Mouse (Mus musculus) urinary bladder, postnatal 4 days (tissue): ENCODE measurements around the gene Dync1i2.

ENCODE experiments used
- DNase-seq, 2 experiments: peaks; one replicate each; pipeline ENCODE4 v3.0.0; 2021 to 2022; ENCODE audit warnings: low spot score in 2 of 2

Gene Dync1i2

DNA sequence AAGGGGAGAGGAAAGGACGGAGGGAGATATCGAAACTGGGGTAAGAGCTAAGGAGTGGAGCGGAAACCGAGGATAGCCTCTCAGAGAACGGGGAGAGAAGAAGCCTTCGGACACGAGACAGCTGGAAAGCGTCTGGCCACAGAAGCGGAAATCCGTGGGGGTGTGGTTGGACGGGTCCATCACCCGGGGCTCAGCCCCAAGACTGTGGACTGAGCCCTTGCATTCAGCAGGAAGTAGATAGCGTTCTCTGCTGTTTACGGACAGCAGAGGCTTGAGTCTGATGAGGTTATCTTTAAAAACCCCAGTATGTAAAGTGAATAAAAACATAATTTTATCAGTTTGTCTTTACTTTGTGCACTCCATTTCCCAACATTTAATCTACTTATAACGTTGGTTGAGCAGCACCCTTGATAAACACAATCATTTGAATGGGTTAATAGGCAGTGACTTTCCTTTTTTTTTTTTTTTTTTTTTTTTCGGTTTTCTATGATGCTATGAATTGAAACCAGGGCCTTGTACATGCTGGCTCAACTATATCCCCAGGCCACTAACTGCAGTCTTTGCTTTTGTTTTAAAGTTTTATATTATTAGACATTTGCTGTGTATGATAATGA lies 7.6 kb upstream of the Dync1i2 start:
- no peak for DNase-seq

DNA sequence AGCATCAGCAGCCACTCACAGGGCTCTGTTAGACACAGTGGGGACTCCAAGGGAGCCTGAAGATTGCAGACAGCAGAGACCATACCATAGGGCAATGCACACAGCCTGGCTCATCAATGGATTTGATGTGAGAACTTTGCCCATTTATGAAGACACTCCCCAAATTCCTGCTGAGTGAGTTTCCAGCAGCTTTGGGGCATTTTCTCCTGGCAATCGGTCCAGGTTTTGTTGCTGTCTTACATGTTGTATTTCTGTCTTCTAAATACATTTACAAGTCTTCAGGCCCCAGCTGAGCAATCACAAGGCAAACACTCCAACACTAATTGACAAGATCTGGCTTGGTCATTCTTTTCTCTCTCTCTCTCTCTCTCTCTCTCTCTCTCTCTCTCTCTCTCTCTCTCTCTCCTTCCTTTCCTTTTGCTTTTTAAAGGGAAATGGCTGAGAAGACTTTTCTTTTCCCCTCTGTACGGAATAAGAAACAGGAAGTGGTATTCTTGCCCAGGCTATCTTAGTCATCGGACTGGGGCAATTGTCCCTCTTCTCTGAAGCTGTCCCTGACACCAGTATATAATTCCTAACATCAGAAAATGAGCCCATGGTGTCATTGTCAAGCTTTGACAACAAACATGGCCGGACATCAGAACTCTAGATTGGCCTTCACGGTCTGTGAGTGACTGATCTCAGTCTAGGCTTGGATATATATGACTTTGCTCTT lies 2.3 kb upstream of the Dync1i2 start:
- no peak for DNase-seq

DNA sequence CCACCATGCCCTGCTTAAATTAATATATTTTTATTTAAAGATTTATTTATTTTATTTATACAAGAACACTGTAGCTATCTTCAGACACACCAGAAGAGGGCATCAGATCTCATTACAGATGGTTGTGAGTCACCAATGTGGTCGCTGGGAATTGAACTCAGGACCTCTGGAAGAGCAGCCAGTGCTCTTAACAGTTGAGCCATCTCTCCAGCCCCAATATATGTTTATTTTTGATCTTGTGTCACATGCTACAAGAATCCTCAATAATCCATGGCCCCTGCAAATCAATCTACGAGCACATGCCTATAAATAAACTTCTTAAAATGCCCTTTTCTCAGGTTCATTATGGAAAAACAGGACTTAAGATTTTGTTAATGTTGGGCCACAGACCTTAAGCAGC lies 410 bp upstream of the Dync1i2 start:
- DNase-seq = no peak

DNA sequence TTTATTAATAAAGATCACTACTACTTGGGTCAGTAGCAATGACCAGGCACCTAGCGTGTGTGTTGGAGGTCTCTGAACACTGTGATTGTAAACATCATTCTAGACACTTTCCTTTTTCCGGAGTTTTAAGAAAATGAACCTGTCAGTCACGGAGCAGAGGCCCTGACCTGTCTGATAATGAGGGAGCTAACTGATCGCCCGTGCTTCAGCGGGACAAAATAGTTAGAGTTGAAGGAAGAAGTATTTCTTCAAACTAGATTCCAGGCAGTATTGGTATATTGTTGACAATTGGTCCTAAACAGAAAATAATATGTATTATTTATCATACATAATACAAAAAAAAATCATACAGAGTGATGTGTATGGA lies 837 bp downstream of the Dync1i2 start:
- DNase-seq = no peak

DNA sequence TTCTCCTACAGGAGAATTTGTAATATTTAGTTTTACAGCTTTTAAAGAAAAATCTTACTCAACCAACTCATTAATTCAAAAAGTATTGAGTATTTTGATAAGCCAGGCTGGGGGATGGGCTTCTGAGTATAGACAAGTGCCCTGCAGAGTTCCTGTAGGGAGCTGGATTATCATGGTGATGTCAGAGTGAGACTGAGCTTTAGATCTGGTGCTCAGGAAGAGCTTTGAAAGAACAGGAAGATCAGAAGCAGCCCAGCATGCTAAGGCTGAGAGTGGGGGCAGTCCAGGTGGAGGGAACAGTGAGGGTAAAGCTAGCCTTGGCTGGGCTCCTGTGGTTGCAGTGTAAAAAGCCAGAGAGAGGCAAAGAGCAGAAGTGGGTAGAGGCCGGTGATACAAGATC lies 9.5 kb downstream of the Dync1i2 start:
- DNase-seq = no peak

DNA sequence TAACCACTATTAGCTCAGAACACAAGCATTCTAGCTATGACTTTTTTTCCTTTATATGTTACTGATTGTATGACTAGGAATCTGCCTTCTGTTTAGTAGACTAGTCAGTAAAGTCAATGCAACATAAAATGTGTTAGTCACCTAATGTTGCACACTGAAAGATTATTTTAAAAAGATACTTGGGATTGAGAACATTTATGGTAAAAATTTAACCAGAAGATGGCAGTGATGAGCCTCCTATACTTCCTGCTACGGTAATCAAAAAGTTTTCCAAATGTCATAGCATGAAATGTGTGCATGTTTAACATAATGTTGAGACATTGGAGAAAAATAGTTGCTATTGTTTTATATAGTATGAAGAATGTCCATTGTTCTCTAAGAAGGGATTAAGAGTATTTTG lies 15.9 kb downstream of the Dync1i2 start:
- DNase-seq = no peak

DNA sequence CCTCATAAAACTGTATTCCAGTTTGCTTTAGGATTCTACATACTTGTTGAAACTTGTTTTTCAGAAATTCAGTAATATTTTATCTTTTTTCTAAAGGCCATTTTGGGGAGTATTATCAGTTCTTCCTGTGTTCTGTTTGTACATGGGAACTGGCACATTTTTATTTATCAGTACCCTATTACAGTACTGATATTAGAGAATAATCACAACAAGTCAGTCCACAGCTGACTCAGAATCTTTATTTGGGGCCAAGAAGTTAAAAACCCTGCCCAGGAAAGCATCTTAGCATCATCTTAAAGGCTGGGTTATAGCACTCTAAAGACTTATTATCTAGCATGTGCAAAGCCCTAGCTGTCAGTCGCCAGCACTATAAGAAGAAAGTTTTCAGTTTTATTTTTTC lies 18.1 kb downstream of the Dync1i2 start:
- DNase-seq = no peak

DNA sequence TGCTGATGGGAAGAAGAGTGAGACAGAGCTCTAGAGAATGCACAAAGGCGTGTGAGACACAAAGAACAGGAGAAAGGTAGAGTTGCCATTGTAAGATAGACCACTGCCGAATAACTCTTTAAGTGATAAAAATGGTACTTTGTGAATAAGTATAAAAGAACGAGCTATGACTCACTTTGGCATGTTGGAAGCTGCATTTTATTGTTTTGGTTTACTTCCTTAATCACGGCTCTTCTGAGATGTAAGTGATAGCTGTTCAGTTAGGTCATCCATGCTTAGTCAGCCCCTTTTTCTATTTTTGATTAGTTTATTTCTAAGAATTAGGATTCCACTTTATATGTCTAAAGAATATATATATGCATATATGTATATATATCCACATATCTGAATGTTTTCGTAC lies 20.4 kb downstream of the Dync1i2 start:
- no peak for DNase-seq

DNA sequence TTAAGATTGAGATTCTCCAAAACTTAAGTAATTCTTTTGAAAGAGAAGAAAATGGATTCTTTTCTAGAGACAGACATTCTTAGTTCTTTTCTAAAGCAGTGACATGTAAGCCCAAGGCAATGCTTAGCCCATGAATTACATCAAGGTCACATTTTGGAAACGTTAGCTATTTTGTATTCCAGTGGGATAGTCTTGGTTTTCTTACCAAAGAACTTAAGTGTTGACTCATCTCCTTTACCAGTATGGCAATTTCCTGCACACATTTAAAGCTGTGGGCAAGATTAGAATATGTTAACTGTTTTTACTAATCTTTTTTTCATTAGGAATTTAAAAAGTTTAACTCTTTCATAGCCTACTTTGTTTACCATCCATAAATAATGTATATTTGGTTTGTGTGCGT lies 21.5 kb downstream of the Dync1i2 start:
- no peak for DNase-seq

DNA sequence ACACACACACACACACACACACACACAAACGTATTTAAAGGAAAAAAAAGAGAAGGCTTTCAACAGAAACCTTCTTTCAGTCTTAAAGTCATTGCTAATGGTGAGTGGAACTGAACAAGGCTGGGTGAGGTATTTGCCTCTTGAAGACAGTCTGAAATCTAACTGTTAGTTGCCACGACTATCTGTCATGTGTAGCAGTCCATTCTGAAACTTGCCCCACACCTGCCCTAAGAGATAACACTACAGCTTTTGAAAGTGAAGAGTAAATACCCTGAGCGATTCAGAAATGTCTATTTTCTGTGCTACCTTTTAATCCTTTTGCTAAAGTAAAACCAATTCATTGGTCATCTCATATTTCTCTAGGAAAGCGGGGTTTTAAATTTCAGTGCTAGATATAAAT lies 23.9 kb downstream of the Dync1i2 start:
- DNase-seq = no peak

DNA sequence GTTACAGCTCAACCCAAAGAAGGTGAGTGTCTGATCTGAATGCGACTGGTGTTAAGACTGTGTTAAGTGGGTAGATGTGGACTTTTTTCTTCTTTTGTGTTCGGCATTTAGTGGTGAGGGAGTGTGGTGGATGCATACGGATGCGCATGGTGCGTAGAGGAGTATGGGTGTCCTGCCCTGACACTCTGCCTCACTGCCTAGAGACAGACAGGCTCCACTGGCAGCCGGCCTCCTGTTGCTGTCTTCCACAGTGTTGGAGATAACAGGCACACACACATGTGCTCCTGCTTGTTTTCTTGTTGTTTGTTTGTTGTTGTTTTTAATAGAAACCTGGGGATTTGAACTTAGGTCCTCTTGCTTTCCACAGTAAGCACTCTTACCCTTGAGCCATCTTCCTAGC lies 24.5 kb downstream of the Dync1i2 start:
- no peak for DNase-seq

DNA sequence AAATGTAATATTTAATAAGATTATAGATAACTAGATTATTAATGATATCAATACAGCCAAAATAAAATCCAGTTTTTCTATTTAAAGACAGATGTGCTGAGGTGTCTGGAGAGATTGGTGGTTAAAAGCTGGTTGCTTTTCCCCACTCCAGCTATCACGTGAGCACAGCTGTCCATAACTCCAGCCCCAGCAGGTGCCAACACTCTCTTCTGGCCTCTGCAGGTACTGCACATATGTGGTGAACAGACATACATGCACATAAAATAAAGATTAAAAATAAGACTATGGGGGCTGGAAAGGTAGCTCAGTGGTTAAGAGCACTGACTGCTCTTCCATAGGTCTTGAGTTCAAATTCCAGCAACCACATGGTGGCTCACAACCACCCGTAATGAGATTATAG lies 30.0 kb downstream of the Dync1i2 start:
- DNase-seq = no peak

DNA sequence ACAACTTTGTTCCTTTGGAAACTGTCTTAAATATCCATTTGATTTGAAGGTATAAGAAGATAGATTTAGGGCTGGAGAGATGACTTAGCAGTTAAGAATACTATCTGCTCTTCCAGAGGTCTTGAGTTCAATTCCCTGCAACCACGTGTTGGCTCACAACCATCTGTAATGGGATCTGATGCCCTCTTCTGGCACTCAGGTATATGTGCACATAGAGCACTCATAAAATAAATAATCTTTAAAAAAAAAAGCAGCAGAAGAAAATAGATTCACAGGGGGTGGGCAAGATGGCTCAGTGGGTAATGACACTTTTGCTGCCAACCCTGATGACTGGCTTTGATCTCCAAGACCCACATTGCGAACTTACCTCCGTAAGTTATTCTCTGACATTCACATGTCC lies 30.7 kb downstream of the Dync1i2 start:
- no peak for DNase-seq

DNA sequence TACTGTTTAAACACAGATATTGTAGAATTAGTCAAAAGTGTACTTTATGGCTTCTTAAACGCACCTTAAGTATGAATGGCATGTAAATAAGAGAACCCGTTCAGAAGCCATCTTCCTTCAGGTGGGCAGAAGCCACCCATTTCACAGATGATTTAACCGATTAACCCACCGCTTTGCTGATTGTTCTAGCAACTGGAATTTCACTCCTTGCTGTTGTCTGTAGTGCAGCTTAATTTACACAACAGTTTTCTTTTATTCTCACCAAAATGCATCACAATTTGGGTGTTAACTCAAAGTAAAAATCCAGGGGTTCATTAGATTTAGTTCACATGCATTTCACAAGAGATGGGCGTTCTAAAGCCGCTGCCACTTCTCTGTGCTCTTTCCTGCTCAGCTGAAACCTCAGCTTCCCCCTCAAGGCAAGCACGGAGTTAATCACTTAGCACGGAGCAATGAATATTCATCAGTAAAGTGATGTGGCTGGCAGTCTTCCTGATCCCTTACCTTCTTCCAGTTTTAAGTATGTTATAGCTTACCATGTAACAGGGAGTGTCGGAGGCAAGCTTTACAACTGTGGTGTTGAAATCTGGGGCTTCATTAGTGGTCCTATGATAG lies 31.7 kb downstream of the Dync1i2 start:
- DNase-seq = no peak

DNA sequence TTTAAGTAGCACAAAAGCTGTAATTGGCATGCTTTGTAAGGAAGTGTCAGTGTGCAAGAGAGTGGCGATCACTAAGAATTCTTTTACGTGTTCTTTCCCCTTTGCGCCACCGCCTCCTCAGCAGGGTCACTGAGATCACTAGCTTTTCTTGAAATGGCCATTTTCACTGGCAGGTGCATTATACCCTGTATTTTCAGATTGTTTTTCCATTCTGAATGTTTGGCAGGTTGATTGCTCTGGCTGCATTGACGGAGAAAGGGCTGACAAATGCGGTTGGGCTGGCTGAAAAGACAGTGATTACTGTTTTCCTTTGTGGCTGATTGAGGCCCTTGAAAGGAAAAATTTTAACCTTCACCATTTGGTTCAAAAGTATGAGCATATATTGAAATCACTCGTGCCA lies 33.3 kb downstream of the Dync1i2 start:
- DNase-seq = no peak

DNA sequence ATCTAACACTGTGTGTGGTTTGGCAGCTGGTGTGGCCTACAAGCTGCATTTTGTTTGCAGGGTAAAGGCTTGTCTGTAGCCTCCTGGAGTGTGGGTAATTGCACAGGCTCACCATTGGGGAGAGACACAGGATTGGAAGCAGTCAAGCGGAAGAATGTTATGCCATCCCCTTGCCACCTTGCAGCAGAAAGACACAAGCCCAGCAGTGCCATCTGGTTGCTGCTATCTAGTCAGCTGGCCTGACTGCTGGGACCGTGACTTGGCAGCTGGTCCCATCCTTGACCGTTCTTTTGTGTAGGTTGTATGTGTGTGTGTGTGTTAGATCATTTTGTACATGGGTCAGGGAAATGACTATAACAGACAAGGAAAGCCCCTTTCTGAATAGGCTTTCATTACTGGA lies 33.9 kb downstream of the Dync1i2 start:
- no peak for DNase-seq

DNA sequence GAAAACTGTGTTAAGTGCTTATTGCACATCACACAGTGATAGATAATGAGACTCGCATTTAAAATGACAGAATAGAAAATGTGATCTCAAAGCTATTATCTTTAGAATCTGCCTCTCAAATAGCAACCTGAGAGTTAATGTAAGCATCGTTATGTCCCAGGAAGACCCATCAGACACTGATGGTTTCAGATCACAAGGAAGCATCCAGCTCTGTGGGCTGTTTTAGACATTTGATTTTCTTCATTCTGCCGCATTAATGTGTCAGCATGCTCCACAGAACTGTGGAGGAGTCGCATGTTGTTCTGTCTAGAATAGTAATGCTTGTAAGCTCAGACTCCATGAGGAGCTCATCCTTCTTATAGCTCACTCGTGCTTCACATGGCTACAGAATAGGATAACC lies 34.6 kb downstream of the Dync1i2 start:
- DNase-seq = no peak

DNA sequence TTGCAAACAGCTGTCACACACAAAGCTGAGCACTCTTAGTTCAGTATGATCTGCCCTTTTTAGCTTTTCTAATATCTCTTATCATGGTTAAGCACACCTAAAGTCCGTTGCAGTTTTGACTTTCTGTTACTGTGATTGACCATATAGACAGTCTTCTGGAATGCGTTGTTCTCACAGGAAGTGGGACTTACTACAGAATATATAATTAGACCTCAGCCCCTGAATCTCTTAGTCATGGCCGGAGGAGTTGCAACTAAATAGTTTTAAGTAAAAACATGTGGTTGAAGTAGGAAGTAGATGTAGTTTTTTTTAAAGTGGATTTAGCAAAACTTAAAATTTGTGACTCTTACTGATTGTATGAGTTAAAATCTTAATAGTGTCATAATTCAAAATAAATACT lies 36.6 kb downstream of the Dync1i2 start:
- DNase-seq = no peak

DNA sequence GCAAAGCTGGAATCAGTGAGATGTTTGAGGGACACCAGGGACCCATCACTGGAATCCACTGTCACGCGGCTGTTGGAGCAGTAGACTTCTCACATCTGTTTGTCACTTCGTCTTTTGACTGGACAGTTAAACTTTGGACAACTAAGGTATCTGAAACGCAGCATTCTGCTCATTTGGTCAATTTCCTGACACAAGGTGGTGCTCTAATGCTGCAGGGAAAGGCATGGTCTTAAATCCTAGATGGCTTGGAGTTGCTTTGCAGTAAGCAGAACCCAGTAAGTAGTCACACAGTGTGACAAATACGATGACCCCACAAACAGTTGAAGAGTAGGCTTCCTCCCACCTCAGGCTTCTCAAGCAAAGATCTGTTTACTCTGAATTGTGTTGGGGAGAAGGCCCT lies 39.3 kb downstream of the Dync1i2 start:
- no peak for DNase-seq

DNA sequence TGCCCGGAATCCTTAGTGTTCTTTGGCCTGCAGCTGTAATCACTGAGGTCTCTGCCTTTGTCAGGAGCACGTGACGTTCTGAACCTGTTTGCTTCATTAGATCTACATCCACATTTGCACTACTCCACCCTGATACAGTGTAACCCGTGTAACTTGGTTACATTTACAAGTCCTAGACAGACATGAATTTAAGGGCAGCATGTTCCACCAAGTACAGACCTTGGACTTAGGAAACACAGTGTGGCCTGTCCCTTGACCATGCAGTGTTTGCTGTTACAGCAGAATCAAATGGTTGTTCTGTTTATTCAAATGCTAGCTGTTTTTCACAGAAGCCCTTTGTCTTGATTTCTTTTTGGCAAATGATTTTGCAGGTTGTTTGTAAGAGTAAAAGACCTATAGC lies 43.3 kb downstream of the Dync1i2 start:
- DNase-seq = no peak

DNA sequence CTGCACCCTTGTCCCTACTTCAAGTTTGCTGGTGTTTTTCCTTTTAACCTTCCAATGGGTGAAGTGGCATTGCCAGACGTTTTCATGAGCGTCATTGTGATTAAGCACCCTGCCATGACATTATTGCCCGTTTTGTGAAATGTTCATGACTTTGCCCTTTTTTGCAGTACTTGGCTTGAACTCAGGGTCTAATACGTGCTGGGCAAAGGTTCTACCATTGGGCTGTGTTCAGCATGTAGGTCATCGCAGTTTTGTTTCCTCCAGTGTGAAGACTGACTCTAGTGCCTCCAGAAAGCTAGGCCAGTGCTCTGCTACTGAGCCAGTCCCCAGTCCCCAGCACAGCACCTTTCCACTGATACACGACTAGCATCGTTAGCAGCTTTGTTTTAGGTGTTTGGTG lies 45.1 kb downstream of the Dync1i2 start:
- DNase-seq = no peak

DNA sequence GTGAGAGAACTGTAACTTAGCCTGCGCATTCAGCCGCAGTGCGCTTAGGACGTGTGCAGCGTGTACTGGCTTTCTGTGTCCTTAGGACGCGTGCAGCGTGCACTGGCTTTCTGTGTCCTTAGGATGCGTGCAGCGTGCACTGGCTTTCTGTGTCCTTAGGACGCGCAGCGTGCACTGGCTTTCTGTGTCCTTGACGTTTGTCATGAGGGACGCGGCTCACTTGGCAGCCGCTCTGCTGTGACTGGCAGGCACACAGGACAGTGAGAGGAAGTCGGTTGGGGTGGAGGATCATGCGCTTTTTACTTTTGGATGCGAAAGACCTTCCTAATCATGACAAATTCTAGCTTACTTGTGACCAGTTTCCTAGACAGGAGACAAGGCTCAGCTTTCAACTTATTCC lies 53.1 kb downstream of the Dync1i2 start:
- DNase-seq = no peak

DNA sequence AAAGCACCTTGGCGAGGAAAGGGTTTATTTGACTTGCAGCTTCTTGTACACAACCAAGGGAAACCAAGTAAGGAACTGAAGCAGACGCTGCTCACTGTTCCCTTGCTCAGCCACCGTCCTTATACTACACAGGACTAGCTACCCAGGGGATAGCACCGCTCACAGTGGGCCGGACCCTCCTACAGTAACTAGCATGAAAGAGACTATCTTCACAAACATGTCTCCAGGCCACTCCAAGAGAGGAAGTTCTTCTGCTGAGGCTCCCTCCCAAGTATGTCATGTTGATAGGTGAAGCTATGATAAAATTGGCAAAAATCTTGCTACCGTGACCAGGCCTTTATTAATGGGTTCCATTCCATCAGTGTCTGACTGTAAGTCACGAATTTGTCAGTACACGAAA lies 57.2 kb downstream of the Dync1i2 start:
- DNase-seq = no peak

DNA sequence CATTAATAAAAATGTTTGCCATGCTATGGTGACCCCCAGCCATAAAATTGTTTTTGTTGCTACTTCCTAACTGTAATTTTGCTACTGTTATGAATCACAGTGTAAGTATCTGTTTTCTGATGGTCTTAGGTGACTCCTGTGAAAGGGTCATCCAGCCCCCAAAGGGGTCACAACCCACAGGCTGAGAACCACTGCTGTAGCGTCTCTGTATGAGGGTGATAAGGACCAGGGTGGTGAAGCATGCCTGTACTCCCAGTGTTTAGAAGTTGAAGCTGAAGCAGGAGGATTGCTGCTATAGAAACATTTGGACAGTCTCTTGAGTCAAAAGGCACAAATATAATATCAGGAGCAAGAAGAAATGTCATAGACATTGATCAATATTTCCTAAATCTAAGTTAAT lies 57.8 kb downstream of the Dync1i2 start:
- no peak for DNase-seq
